Mouse (Mus musculus): Measurements from ENCODE around the gene Hamp. TPM values are rescaled to one million over a fixed set of nuclear protein-coding genes. Genes with fewer than 3 reads are reported as not detected.

The Hamp gene
- polyA plus RNA-seq (2014; fragmentation: Illumina TruSeq; extraction: RNeasy Lipid Tissue Mini Kit (QIAGEN cat#74804); ENCODE audit: low read depth, low replicate concordance), result not detected

DNA sequence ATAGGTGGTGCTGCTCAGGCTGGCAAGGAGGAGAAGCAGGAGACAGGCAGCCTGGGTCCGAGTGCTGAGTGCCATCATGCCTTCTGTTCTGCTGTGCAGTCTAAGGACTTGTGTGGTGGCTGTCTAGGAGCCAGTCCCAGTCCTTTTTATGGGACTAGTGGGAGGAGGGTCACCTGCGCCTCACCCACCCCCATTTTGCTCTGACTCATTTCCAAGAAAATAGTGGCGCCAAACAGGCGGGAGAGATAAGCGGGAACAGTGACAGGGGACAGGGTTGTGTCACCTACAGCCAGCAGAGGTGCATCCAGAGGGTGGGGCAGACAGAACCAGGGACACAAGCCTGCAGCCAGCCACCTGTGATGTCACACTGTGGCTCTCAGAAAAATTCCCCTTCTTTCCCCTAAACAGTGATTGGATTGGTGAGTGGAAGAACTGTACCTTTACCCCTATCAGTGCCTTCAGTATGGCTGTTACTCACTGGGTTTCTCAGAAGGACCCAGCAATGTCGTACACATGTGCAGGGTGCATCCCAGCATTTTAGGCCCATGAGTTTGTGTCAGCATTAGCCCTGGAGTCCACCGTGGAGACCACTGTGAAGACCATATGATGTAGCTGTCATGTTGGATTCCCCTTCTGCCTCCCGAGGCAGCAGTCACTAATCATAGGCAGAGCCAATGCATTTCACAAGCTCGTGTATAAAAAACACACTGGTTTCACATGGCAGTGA, at the start of gene Hamp:
TSS of gene Hamp (minus strand) at position 124 of the 727 bp plus-strand sequence.

GRCm38 (mm10) chr7:30973501-30974289, 29.9 kb upstream of the Hamp start, which contains the start of gene Fam187b:
Gene Fam187b (plus strand): TSS chr7:30973790.

DNA sequence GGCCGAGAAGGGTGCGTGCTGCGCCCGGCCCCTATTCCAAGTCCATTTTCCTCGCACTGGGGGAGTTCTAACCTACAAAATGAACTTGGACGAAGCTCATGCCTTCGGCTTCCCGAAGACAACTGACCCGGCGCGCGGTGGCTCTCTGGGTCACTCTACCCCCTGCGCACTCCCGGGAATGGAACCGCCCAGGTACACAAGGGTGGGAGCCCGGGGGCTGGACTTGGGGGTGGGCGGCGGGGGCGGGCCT, 29.3 kb upstream of the Hamp start, which contains the start of gene Lsr:
TSS of gene Lsr (minus strand) at position 214 of the 250 bp plus-strand sequence.

DNA sequence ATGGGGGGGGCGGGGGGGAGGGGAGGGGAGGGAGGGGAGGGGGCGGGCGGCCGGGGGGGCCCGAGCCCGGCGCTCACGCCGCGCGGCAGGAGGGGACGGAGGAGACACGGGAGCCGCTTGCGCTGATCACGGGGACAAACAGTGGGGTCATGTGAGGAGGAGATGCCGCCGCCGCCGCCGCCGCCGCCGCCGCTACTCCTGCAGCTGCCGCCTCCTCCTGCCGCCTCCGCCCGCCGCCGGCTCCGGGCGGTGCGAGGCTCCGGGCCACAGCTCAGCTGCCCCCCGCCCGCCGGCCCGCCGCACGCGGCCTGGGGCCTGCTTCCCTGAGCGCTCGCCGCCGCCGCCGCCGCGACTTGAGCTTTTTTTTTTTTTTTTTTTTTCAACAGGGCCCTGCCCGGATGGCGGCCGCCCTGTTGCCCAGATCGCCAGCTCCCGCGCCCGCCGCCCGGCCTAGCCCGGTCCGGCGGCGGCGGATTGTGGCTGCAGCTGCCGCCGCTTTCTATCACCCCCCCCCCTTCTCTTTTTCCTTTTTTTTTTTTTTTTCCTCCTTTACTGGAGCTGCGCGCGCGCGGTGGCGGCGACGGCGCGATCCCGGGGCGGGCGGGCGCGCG, 13.0 kb upstream of the Hamp start, which contains the start of gene Usf2:
TSS of gene Usf2 (minus strand) at position 48 of the 611 bp plus-strand sequence.

DNA sequence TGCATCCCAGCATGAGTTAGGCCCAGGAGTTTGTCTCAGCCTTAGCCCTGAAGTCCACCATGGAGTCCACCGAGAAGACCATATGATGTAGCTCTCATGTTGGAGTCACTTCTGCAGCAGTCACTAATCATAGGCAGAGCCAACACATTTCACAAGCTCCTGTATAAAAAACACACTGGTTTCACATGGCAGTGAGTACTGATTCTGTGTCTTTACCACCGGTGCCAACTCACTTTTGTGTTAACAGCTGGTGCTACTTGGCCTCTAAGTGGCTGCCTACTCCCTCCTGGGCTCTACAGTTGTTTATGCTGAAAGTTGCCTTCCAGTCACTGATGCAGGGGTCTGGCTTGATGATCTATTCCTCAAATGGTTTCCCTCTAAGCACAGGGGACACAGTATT, 19.3 kb downstream of the Hamp start, which contains the start of gene Hamp2:
TSS of gene Hamp2 (minus strand) at position 101 of the 400 bp plus-strand sequence.

DNA sequence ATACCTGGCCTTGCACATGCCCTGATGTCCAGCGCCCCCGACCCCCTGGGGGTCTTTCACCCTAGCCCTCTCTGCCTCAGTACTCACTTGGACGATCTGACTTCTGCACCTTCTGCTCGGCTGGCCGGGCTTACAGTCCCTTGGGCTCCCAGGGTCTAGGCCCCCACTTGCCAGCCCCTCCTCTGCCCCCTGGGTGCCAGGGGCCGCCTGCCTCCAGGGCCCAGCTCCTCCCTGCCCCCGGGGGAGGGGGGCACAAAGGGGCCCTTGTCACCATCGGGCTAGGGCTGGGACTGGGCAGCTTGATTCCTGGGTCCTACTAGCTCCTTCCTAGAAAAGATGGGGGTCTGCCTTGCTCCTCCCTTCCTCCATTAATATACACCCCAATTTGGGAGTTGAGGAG, 29.1 kb downstream of the Hamp start, which contains the start of gene Mag:
TSS of gene Mag (minus strand) at position 142 of the 400 bp plus-strand sequence.

Other genes with a start within 250 kb of the Hamp start
- not detected for gene 2200002J24Rik, start 245.1 kb downstream of the Hamp start, polyA plus RNA-seq (2014; fragmentation: Illumina TruSeq; extraction: RNeasy Lipid Tissue Mini Kit (QIAGEN cat#74804); ENCODE audit: low read depth, low replicate concordance)
- 6.0 TPM for gene Atp4a, start 231.8 kb downstream of the Hamp start, polyA plus RNA-seq (2014; fragmentation: Illumina TruSeq; extraction: RNeasy Lipid Tissue Mini Kit (QIAGEN cat#74804); ENCODE audit: low read depth, low replicate concordance)
- 25.1 TPM for gene Tmem147, start 214.5 kb downstream of the Hamp start, polyA plus RNA-seq (2014; fragmentation: Illumina TruSeq; extraction: RNeasy Lipid Tissue Mini Kit (QIAGEN cat#74804); ENCODE audit: low read depth, low replicate concordance)
- not detected for gene Gapdhs, start 200.4 kb downstream of the Hamp start, polyA plus RNA-seq (2014; fragmentation: Illumina TruSeq; extraction: RNeasy Lipid Tissue Mini Kit (QIAGEN cat#74804); ENCODE audit: low read depth, low replicate concordance)
- 0.24 TPM for gene Sbsn, start 192.6 kb downstream of the Hamp start, polyA plus RNA-seq (2014; fragmentation: Illumina TruSeq; extraction: RNeasy Lipid Tissue Mini Kit (QIAGEN cat#74804); ENCODE audit: low read depth, low replicate concordance)
- gene Dmkn, start 180.3 kb downstream of the Hamp start, polyA plus RNA-seq (2014; fragmentation: Illumina TruSeq; extraction: RNeasy Lipid Tissue Mini Kit (QIAGEN cat#74804); ENCODE audit: low read depth, low replicate concordance), result not detected
- gene Krtdap, start 156.1 kb downstream of the Hamp start, polyA plus RNA-seq (2014; fragmentation: Illumina TruSeq; extraction: RNeasy Lipid Tissue Mini Kit (QIAGEN cat#74804); ENCODE audit: low read depth, low replicate concordance), result not detected
- gene Ffar2, start 120.3 kb downstream of the Hamp start, polyA plus RNA-seq (2014; fragmentation: Illumina TruSeq; extraction: RNeasy Lipid Tissue Mini Kit (QIAGEN cat#74804); ENCODE audit: low read depth, low replicate concordance), result not detected
- gene Ffar3, start 87.9 kb downstream of the Hamp start, polyA plus RNA-seq (2014; fragmentation: Illumina TruSeq; extraction: RNeasy Lipid Tissue Mini Kit (QIAGEN cat#74804); ENCODE audit: low read depth, low replicate concordance), result not detected
- gene Ffar1, start 82.5 kb downstream of the Hamp start, polyA plus RNA-seq (2014; fragmentation: Illumina TruSeq; extraction: RNeasy Lipid Tissue Mini Kit (QIAGEN cat#74804); ENCODE audit: low read depth, low replicate concordance), result not detected
- gene Cd22, start 63.7 kb downstream of the Hamp start, polyA plus RNA-seq (2014; fragmentation: Illumina TruSeq; extraction: RNeasy Lipid Tissue Mini Kit (QIAGEN cat#74804); ENCODE audit: low read depth, low replicate concordance), result not detected
- gene Mag, start 29.2 kb downstream of the Hamp start, polyA plus RNA-seq (2014; fragmentation: Illumina TruSeq; extraction: RNeasy Lipid Tissue Mini Kit (QIAGEN cat#74804); ENCODE audit: low read depth, low replicate concordance), result not detected
- gene Hamp2, start 19.4 kb downstream of the Hamp start, polyA plus RNA-seq (2014; fragmentation: Illumina TruSeq; extraction: RNeasy Lipid Tissue Mini Kit (QIAGEN cat#74804); ENCODE audit: low read depth, low replicate concordance), result not detected
- 37.8 TPM for gene Usf2, start 12.8 kb upstream of the Hamp start, polyA plus RNA-seq (2014; fragmentation: Illumina TruSeq; extraction: RNeasy Lipid Tissue Mini Kit (QIAGEN cat#74804); ENCODE audit: low read depth, low replicate concordance)
- 1.5 TPM for gene Lsr, start 29.4 kb upstream of the Hamp start, polyA plus RNA-seq (2014; fragmentation: Illumina TruSeq; extraction: RNeasy Lipid Tissue Mini Kit (QIAGEN cat#74804); ENCODE audit: low read depth, low replicate concordance)
- 3.2 TPM for gene Fam187b, start 29.8 kb upstream of the Hamp start, polyA plus RNA-seq (2014; fragmentation: Illumina TruSeq; extraction: RNeasy Lipid Tissue Mini Kit (QIAGEN cat#74804); ENCODE audit: low read depth, low replicate concordance)
- 3.3 TPM for gene Fxyd5, start 98.4 kb upstream of the Hamp start, polyA plus RNA-seq (2014; fragmentation: Illumina TruSeq; extraction: RNeasy Lipid Tissue Mini Kit (QIAGEN cat#74804); ENCODE audit: low read depth, low replicate concordance)
- gene Fxyd7, start 107.4 kb upstream of the Hamp start, polyA plus RNA-seq (2014; fragmentation: Illumina TruSeq; extraction: RNeasy Lipid Tissue Mini Kit (QIAGEN cat#74804); ENCODE audit: low read depth, low replicate concordance), result not detected
- not detected for gene Fxyd1, start 113.2 kb upstream of the Hamp start, polyA plus RNA-seq (2014; fragmentation: Illumina TruSeq; extraction: RNeasy Lipid Tissue Mini Kit (QIAGEN cat#74804); ENCODE audit: low read depth, low replicate concordance)
- gene Lgi4, start 115.3 kb upstream of the Hamp start, polyA plus RNA-seq (2014; fragmentation: Illumina TruSeq; extraction: RNeasy Lipid Tissue Mini Kit (QIAGEN cat#74804); ENCODE audit: low read depth, low replicate concordance), result 0.12 TPM
- not detected for gene Fxyd3, start 132.7 kb upstream of the Hamp start, polyA plus RNA-seq (2014; fragmentation: Illumina TruSeq; extraction: RNeasy Lipid Tissue Mini Kit (QIAGEN cat#74804); ENCODE audit: low read depth, low replicate concordance)
- gene Hpn, start 171.3 kb upstream of the Hamp start, polyA plus RNA-seq (2014; fragmentation: Illumina TruSeq; extraction: RNeasy Lipid Tissue Mini Kit (QIAGEN cat#74804); ENCODE audit: low read depth, low replicate concordance), result 7.6 TPM
- gene Scn1b, start 183.0 kb upstream of the Hamp start, polyA plus RNA-seq (2014; fragmentation: Illumina TruSeq; extraction: RNeasy Lipid Tissue Mini Kit (QIAGEN cat#74804); ENCODE audit: low read depth, low replicate concordance), result 1.9 TPM
- gene Gramd1a, start 211.9 kb upstream of the Hamp start, polyA plus RNA-seq (2014; fragmentation: Illumina TruSeq; extraction: RNeasy Lipid Tissue Mini Kit (QIAGEN cat#74804); ENCODE audit: low read depth, low replicate concordance), result 3.3 TPM

All from kidney, adult 10 weeks (tissue).